Mouse (Mus musculus): ENCODE measurements around the gene P2rx2. TPM values are rescaled to one million over a fixed set of nuclear protein-coding genes. Genes with fewer than 3 reads are reported as not detected.

P2rx2 gene
- polyA plus RNA-seq (2016; fragmentation: Nextera tagmentation; extraction: Ambion mirVana), result 0.49 and 0.74 TPM in 2 replicates

GRCm38 (mm10) chr5:110342648-110343284, at the start of gene P2rx2:
TSS of gene P2rx2 (minus strand) at chr5:110343212.
- H3K27ac ChIP-seq, result peak within 1 kb of the TSS; percentile 72
- 2% methylated on average over 43 of the region's 43 CpGs for WGBS
- H3K36me3 ChIP-seq (replicated peaks), result peaks cover 31% of the 10 kb centered on the region
- H3K9me3 ChIP-seq, result no peaks in the 10 kb centered on the region
- peaks cover 17% of the 10 kb centered on the region for H3K4me1 ChIP-seq
- peaks cover 49% of the 10 kb centered on the region for H3K27me3 ChIP-seq (ENCODE audit: poor library complexity, severe bottlenecking)
- DNase-seq (ENCODE audit: extremely low spot score, low spot score), result peak; percentile 61
- H3K4me3 ChIP-seq, result peak within 1 kb of the TSS; percentile 62

GRCm38 (mm10) chr5:110392727-110393126, 49.7 kb upstream of the P2rx2 start:
- Histone ChIP-seq H3K27me3 (ENCODE audit: poor library complexity, severe bottlenecking) (peaks cover 12% of the 10 kb centered on the region), H3K27ac (no peak overlapping the region), H3K4me3 (no peak overlapping the region), H3K4me1 (peaks cover 7% of the 10 kb centered on the region), H3K36me3 (replicated peaks) (0 out of 2 replicates have a peak, but pooled peaks cover 2% of the 10 kb centered on the region), H3K9me3 (no peaks in the 10 kb centered on the region)
- WGBS, result 84% methylated on average over 5 of the region's 5 CpGs
- DNase-seq (ENCODE audit: extremely low spot score, low spot score), result no peak

- 92% methylated on average over 4 of the region's 4 CpGs for WGBS
- H3K4me3 ChIP-seq, result no peak overlapping the region
- H3K27me3 ChIP-seq (ENCODE audit: poor library complexity, severe bottlenecking), result peaks cover 32% of the 10 kb centered on the region
- no peak overlapping the region for H3K27ac ChIP-seq
- no peaks in the 10 kb centered on the region for H3K9me3 ChIP-seq
- peaks cover 28% of the 10 kb centered on the region for H3K4me1 ChIP-seq
- 0 out of 2 replicates have a peak, but pooled peaks cover 2% of the 10 kb centered on the region for H3K36me3 ChIP-seq (replicated peaks)
- no peak for DNase-seq (ENCODE audit: extremely low spot score, low spot score)
Measured at GRCm38 (mm10) chr5:110390631-110391030, 47.6 kb upstream of the P2rx2 start.

- H3K9me3 ChIP-seq, result no peaks in the 10 kb centered on the region
- WGBS, result 14% methylated on average over 8 of the region's 8 CpGs
- peak overlapping the region; percentile 83 for H3K4me3 ChIP-seq
- no peak for DNase-seq (ENCODE audit: extremely low spot score, low spot score)
- peaks cover 48% of the 10 kb centered on the region for H3K4me1 ChIP-seq
- peak overlapping the region; percentile 91 for H3K27ac ChIP-seq
- peaks cover 40% of the 10 kb centered on the region for H3K27me3 ChIP-seq (ENCODE audit: poor library complexity, severe bottlenecking)
- peaks cover 10% of the 10 kb centered on the region; the same call in 1 of the 2 replicates for H3K36me3 ChIP-seq (replicated peaks)
Measured at GRCm38 (mm10) chr5:110387332-110387731, 44.3 kb upstream of the P2rx2 start.

GRCm38 (mm10) chr5:110386371-110387330, 43.6 kb upstream of the P2rx2 start:
- WGBS, result 1% methylated on average over 90 of the region's 90 CpGs
- H3K4me3 ChIP-seq, result peak overlapping the region; percentile 83
- DNase-seq (ENCODE audit: extremely low spot score, low spot score), result peak; percentile 82
- H3K9me3 ChIP-seq, result no peaks in the 10 kb centered on the region
- H3K36me3 ChIP-seq (replicated peaks), result peaks cover 16% of the 10 kb centered on the region
- H3K27me3 ChIP-seq (ENCODE audit: poor library complexity, severe bottlenecking), result peaks cover 40% of the 10 kb centered on the region
- H3K27ac ChIP-seq, result peak overlapping the region; percentile 91
- peaks cover 48% of the 10 kb centered on the region for H3K4me1 ChIP-seq

GRCm38 (mm10) chr5:110385263-110385662, 42.3 kb upstream of the P2rx2 start:
- DNase-seq (ENCODE audit: extremely low spot score, low spot score), result no peak
- WGBS, result 46% methylated on average over 4 of the region's 4 CpGs
- H3K27ac ChIP-seq, result peak overlapping the region; percentile 91; the same call in 1 of the 2 replicates
- peaks cover 30% of the 10 kb centered on the region for H3K36me3 ChIP-seq (replicated peaks)
- no peaks in the 10 kb centered on the region for H3K9me3 ChIP-seq
- peak overlapping the region; percentile 83 for H3K4me3 ChIP-seq
- peaks cover 40% of the 10 kb centered on the region for H3K27me3 ChIP-seq (ENCODE audit: poor library complexity, severe bottlenecking)
- peaks cover 48% of the 10 kb centered on the region for H3K4me1 ChIP-seq

- H3K36me3 ChIP-seq (replicated peaks), result peaks cover 38% of the 10 kb centered on the region
- WGBS, result 64% methylated on average over 6 of the region's 6 CpGs
- no peak for DNase-seq (ENCODE audit: extremely low spot score, low spot score)
Measured at GRCm38 (mm10) chr5:110384491-110384890, 41.5 kb upstream of the P2rx2 start.

GRCm38 (mm10) chr5:110379823-110380222, 36.8 kb upstream of the P2rx2 start:
- Histone ChIP-seq H3K27me3 (ENCODE audit: poor library complexity, severe bottlenecking) (0 out of 2 replicates have a peak, but pooled peaks cover 5% of the 10 kb centered on the region), H3K36me3 (replicated peaks) (peaks cover 84% of the 10 kb centered on the region), H3K4me1 (peaks cover 44% of the 10 kb centered on the region), H3K9me3 (no peaks in the 10 kb centered on the region), H3K4me3 (no peak overlapping the region), H3K27ac (no peak overlapping the region)
- 91% methylated on average over 4 of the region's 4 CpGs for WGBS
- no peak for DNase-seq (ENCODE audit: extremely low spot score, low spot score)

More at GRCm38 (mm10) chr5:110384491-110384890, 41.5 kb upstream of the P2rx2 start:
- peaks cover 40% of the 10 kb centered on the region for H3K27me3 ChIP-seq (ENCODE audit: poor library complexity, severe bottlenecking)
- H3K27ac ChIP-seq, result peak overlapping the region; percentile 91; the same call in 1 of the 2 replicates
- H3K4me3 ChIP-seq, result peak overlapping the region; percentile 83
- H3K9me3 ChIP-seq, result no peaks in the 10 kb centered on the region
- H3K4me1 ChIP-seq, result peaks cover 48% of the 10 kb centered on the region

- Histone ChIP-seq H3K36me3 (replicated peaks) (peaks cover 87% of the 10 kb centered on the region), H3K4me1 (peaks cover 37% of the 10 kb centered on the region), H3K4me3 (no peak overlapping the region), H3K27ac (no peak overlapping the region), H3K27me3 (ENCODE audit: poor library complexity, severe bottlenecking) (0 out of 2 replicates have a peak, but pooled peaks cover 5% of the 10 kb centered on the region), H3K9me3 (no peaks in the 10 kb centered on the region)
- WGBS, result 89% methylated on average over 15 of the region's 15 CpGs
- DNase-seq (ENCODE audit: extremely low spot score, low spot score), result no peak
Measured at GRCm38 (mm10) chr5:110379086-110379485, 36.1 kb upstream of the P2rx2 start.

- Histone ChIP-seq H3K4me3 (no peak overlapping the region), H3K27ac (peak overlapping the region; percentile 2; the same call in 1 of the 2 replicates), H3K9me3 (no peaks in the 10 kb centered on the region), H3K4me1 (peaks cover 28% of the 10 kb centered on the region), H3K27me3 (ENCODE audit: poor library complexity, severe bottlenecking) (0 out of 2 replicates have a peak, but pooled peaks cover 5% of the 10 kb centered on the region), H3K36me3 (replicated peaks) (peaks cover 93% of the 10 kb centered on the region)
- 28% methylated on average over 20 of the region's 20 CpGs for WGBS
- peak; percentile 34 for DNase-seq (ENCODE audit: extremely low spot score, low spot score)
Measured at GRCm38 (mm10) chr5:110378181-110378583, 35.2 kb upstream of the P2rx2 start.

GRCm38 (mm10) chr5:110376802-110377433, 33.9 kb upstream of the P2rx2 start:
- H3K4me3 ChIP-seq, result no peak overlapping the region
- peaks cover 28% of the 10 kb centered on the region for H3K4me1 ChIP-seq
- 0 out of 2 replicates have a peak, but pooled peaks cover 5% of the 10 kb centered on the region for H3K27me3 ChIP-seq (ENCODE audit: poor library complexity, severe bottlenecking)
- H3K9me3 ChIP-seq, result no peaks in the 10 kb centered on the region
- peak overlapping the region; percentile 35; the same call in 1 of the 2 replicates for H3K27ac ChIP-seq
- peak; percentile 76 for DNase-seq (ENCODE audit: extremely low spot score, low spot score)
- WGBS, result 56% methylated on average over 8 of the region's 8 CpGs
- H3K36me3 ChIP-seq (replicated peaks), result peaks cover 100% of the 10 kb centered on the region
